Mouse (Mus musculus): ENCODE results near the gene Rnf43.

DNA sequence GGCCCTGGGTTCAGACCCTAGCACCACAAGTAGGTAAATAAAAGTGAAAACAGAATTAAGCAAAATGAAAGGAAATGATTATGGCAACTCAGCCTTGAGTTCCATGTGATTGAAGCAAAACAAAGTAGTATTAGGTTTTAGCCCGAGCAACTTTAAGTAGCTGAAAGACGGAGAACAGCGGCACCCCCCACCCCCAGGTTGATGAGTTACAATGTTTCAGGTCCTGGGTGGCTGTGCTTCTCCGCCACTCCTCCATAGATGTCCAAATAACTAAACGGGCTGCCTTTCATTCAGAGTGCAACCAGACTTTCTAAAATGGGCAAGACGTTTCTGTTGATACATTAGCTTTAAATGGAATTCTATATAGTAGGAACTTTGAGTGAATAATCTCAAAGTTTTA is 13.1 kb downstream of the Rnf43 start:
- TF ChIP-seq CTCF (IDR thresholded peaks at IDR 0.05; ENCODE audit: control insufficient read depth, insufficient read depth, insufficient read length) (no peak), MYOG (IDR thresholded peaks at IDR 0.05; ENCODE audit: control insufficient read depth, extremely low read depth, insufficient read length) (no peak), MAX (IDR thresholded peaks at IDR 0.05) (no peak), USF1 (IDR thresholded peaks at IDR 0.05; ENCODE audit: low read depth) (no peak), FOSL1 (IDR thresholded peaks at IDR 0.05; ENCODE audit: insufficient read depth, low read length, poor library complexity, severe bottlenecking) (no peak), MYOD1 (IDR thresholded peaks at IDR 0.05; ENCODE audit: control insufficient read depth, insufficient read length, low read depth) (no peak), CEBPB (IDR thresholded peaks at IDR 0.05; ENCODE audit: low read depth) (no peak)

All from C2C12 (cell line).